Mouse (Mus musculus) ZHBTc4 (cell line): ENCODE measurements around the gene Catspere2.

Source experiments
- DNase-seq: peaks from one replicate; pipeline ENCODE4 v3.0.0-alpha.2; 2011; ENCODE audit warnings: low read depth, low spot score

The Catspere2 gene

DNA sequence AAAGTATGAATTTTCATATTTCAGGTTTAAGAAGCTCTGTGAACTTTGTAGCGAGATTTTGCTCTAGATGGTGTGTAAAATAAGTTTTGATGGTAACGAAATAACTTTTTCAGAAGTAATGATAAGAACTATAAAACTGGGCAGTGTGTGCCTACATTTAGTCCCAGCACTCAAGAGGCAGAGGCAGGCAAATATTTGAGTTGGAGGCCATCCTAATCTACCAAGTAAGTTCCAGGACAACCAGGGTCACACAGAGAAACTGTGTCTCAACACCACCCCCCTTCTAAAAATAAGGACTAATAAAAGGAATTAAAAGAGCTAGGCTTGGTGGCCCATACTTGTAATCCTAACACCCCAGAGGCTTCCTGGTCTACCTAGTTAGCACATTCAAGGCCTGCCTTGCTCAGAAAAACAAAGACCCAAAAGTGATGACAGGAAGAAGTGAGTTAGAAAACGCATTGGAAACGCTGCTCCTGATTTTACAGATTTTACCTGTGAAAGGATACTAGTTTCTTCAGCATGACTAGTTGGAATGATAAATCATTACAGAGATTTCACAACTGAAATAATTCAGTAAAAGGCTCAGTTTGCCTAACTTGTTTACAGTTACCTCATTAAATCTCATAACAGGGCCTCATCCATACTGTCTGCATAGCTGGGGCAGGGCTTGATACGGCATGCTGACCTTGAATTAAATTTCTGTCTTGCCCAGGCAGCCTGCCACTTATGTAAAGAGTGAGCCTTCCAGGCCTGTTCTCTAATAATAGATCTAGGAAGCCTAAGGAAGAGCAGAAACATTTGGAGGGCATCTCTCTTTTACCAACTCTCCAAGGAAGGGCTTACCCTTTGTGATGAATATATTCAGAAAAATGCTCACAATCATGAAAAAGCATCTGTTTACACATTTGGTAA is 236.2 kb downstream of the Catspere2 start:
- no peak for DNase-seq
